Mouse (Mus musculus) gastrocnemius, adult 8-10 months (tissue): Measurements from ENCODE around the gene Atp8b5. TPM values are rescaled to one million over a fixed set of nuclear protein-coding genes. Genes with fewer than 3 reads are reported as not detected.
A peak's percentile ranks its signal among the peaks of the same experiment; 100 is the strongest.

Source experiments
- DNase-seq, 2 experiments: peaks; one replicate each; pipeline ENCODE4 v3.0.0; 2022; ENCODE audit warnings: low spot score in 2 of 2
- total RNA-seq, 4 experiments: library from RNA; stranded (reverse); gene quantifications; 2 replicates each; pipeline ENCODE4 v1.2.4; 2022

The Atp8b5 gene
- total RNA-seq, 4 experiments from 2014 or later, result 0.05 to 0.07 TPM; not detected in 2

DNA sequence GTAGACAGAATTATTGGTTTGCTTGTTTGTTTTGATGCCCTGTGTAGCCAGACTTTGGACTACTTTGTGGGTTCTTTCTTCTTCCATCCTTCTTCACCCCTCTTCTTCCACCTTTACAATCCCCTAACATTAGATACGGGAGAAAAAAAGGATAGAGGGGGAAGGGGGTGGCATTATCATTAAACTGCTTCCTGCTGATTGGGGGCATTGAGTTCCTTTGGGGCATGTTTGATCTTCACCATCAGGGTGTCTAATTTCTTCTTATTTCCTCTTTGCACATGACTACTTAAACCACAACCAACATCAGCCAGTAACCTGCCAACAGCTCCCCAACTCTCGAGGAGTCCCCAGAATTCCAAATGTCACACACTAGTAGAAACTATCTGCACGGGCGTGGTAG lies 54.6 kb downstream of the Atp8b5 start:
- no peak for DNase-seq

DNA sequence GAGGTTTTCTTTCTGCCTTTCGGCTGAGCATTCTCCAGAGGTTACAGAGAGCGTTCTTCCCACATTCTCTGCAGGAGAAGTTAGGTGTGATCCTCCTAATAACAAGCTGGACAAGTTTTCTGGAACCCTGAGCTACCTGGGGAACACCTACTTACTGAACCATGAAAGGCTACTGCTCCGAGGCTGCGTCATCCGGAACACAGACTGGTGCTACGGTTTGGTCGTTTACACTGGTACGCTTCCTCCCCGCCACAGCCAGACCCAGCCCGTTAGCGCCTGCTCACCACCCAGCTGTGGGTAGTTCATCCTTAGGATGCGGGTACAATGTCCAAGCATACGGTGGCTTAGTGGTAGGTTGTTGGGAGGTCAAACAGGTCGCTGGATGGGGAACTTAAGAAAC lies 55.4 kb downstream of the Atp8b5 start:
- DNase-seq, result no peak

DNA sequence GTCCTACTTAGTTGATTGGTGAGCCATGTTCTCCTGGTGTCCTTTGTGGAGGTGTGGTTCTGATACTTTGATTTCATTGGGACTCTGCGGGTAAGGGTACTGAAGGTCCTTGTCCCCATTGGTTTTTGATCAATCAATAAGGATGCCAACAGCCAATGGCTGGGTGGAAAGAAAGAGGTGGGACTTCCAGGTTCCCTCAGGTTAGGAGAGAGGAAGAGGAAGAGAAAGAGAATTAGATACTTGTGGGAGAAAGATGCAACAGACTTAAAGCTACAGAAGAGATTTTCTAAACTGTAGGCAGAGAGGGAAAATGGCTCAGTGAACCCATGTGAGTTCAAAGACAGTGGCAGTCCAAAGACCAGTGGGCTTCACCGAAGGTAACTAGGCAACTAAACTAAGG lies 60.2 kb downstream of the Atp8b5 start:
- DNase-seq, result no peak

- DNase-seq, result no peak
Measured at GRCm38 (mm10) chr4:43334771-43335170, 67.8 kb downstream of the Atp8b5 start.

GRCm38 (mm10) chr4:43336176-43336575 lies 69.2 kb downstream of the Atp8b5 start:
- no peak for DNase-seq

GRCm38 (mm10) chr4:43340096-43340804 lies 73.3 kb downstream of the Atp8b5 start:
- DNase-seq, result no peak

DNA sequence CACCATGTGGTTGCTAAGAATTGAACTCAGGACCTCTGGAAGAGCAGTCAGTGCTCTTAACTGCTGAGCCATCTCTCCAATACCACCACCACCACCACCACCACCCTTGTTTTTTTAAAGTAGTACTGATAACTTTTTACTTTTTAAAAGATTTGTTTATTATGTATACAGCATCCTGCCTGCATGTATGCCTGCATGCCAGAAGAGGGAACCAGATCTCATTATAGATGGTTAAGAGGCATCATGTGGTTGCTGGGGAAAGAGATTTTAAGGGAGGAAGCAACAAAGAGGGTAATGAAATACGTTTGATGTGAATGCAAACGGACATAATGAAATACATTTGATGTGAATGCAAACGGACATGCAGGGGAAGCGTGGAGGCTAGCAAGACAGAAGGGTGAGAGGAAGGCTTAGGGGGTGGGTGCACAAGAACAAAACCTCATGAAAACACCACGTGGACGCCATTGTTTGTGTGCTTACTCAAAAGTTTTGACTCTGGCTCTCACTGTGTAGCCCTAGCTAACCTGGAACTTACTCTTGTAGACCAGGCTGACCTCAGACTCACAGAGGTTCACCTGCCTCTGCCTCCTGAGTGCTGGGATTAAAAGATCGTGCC lies 74.4 kb downstream of the Atp8b5 start:
- DNase-seq, result no peak

- no peak for DNase-seq
Measured at GRCm38 (mm10) chr4:43342443-43342842, 75.5 kb downstream of the Atp8b5 start.

DNA sequence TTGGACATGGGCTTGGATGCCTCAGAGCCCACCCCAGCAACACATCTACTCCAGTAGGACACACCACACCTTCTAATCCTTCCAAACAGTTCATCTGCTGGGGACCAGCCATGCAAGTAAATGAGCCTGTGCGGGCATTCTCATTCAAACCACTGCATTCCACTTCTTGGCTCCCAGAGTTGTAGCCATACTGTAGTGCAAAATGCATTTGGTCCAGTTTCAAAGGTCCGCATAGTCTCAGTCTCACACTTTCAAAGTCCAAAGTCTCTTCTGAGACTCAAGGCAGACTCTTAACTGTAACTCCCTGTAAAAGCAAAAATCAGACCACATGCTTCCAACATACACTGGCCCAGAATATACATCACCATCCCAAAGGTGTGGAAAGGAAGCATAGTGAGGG lies 78.0 kb downstream of the Atp8b5 start:
- no peak for DNase-seq

GRCm38 (mm10) chr4:43349206-43349605 lies 82.2 kb downstream of the Atp8b5 start:
- DNase-seq, result no peak

DNA sequence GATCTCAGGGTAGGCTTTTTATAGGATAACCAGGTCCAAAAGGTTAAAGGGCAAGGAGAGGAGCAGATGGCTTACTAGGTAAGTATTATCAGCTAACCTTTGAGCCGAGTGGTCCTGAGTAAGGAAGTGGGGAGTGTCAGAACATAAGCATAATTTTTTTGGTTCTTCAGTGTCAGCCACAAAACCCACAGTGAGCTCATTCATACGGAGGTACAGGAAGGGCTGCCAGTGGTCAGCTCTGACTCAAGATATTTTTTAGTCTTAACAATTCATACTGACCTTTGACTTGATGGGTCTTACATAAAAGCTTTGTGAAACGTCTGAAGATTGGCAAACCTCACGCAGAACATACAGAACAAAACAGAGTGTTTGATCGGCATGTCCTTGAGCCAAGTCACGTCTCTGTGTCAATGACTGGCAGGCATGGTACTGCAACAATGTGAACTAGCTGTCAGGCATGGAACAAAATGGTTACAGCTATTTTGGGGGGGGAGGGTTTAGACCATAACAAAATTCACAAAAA lies 83.1 kb downstream of the Atp8b5 start:
- no peak for DNase-seq

DNA sequence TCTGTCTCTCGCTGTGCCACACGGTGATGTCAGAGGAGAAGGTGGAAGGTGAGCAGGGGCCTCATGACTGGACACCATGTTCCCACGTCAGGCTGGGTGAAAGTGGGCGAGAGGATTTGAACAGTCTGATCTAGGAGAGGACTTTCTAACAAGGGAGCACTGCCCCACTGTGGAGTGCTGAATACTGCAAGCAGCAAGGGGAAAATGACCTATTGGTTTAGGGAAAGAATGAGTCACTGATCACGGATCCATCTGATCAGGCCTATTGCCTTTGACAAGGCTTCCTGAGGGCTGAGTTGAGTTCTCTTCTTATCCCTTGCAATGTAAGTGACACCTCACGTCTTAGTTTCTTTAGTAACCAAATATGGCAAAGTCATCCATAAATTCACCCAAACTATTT lies 86.7 kb downstream of the Atp8b5 start:
- no peak for DNase-seq

DNA sequence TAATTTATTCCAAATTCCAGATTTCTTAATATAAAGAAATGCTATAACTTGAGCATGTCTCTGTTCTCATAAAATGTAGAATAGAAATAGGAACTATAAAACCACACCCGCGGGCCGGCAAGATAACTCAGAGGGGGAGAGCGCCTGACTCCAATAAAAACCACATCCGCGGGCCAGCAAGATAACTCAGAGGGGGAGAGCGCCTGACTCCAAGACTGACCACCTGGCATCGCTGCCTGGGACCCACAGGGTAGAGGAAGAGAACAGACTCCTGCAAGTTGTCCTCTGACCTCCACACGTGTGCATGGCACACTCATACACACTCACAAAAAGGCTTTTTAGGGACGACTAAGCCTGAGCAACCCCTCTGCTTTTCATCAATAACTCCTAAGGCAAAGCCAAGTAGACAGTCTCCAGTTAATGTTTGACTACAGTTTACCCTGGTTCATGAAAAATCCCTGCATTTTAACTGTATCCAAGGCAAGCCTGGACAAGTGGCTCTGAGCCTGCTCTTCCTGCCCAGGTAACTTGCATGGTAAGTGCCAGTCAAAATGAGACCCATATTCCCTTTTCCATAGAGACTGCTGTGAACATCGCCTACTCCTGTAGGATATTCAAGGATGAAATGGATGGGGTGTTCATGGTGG lies 98.1 kb downstream of the Atp8b5 start:
- no peak for DNase-seq

GRCm38 (mm10) chr4:43367295-43367694 lies 100.3 kb downstream of the Atp8b5 start:
- DNase-seq, result no peak

DNA sequence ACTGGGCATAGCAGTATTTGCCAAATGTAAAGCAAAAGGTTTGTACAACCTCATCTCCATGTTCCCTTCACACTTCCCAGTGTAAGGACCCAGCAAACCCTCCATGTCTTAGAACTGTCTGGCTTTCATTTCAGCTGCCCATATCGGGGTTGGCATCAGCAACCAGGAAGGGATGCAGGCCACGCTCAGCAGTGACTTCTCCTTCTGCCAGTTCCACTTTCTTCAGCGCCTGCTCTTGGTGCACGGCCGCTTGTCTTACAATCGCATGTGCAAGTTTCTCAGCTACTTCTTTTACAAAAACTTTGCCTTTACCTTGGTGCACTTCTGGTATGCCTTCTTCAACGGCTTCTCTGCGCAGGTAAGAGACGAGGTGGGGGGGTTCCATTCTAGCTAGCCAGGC lies 100.8 kb downstream of the Atp8b5 start:
- no peak for DNase-seq

DNA sequence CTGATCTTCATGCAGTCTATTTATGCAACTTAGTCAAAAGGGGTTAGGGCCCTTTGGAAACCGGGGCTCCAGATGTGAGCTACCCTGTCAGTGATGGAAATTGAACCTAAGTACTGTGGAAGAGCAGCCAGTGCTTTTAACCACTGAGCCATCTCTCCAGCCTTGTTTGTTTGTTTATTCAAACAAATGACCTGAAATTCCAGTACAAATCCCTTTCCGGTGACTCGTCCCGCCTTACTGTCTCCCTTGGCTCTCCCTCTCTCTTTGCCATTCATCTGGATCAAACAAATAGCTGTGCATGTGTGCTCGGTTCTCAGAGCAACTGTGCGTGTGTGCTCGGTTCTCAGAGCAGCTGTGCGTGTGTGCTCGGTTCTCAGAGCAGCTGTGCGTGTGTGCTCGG lies 104.4 kb downstream of the Atp8b5 start:
- no peak for DNase-seq

DNA sequence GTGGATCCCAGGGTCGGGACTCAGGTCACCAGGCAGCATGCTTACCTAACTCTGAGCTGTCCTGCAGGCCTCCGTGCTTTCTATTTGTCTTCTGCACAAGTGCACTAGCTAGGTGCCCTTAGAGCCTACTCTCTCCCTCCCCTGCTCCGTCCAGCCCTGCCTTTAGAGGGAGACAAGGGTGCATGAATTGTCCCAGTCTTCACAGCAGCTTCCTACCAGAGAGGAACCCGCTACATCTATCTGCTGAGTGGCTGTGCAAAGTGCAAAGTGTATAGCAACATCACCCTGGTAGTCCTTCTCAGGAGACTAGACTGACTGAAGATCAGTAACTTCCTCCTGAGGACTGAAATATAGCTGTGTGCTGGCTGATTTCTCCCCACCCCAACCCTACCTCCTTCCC lies 105.2 kb downstream of the Atp8b5 start:
- no peak for DNase-seq

GRCm38 (mm10) chr4:43374266-43374665 lies 107.3 kb downstream of the Atp8b5 start:
- no peak for DNase-seq

GRCm38 (mm10) chr4:43379601-43380000 lies 112.6 kb downstream of the Atp8b5 start:
- DNase-seq, result no peak

- DNase-seq, result no peak
Measured at GRCm38 (mm10) chr4:43380951-43381350, 114.0 kb downstream of the Atp8b5 start.

DNA sequence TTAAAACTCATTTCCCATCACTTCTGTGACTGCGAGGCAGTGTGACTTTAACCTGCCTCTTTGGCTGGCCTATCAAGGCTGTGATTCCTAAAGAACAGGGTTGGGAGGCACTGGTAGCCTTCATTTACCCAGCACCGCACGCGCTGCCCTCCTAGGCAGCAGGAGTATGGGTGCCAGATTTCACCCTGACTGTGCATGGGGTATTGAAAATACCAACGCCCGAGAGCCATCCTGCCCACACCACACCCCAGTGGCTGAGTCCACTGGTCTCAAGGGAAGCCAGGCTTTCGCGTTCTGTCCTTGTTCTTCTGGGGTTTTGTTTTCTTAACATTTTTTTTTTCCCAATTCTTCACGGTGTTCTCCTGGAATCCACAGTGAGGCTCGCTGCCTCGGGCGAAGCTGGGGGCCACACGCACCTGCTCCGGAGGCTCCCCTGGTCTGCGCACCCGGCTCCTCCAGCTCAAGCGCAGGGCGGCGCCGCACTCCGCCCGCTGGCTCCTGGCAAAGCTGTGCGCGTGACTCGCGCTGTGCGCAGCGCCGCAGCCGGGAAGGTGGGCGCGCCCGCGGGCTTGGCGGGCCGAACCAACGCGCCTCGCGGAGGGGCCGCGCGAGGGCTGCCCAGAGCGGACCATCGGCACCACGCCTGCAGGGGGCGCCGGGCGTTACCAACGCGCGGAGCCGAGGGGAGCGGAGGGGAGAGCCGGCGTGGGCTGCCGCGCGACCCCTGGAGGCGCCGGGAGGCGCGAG lies 114.6 kb downstream of the Atp8b5 start, which contains the start of gene Rusc2:
Gene Rusc2, plus strand, starts transcription at position 572 of the 747 bp plus-strand sequence.
- DNase-seq, result peak; percentile 80 to 86
